Mouse (Mus musculus): ENCODE data around the gene Taf15. TPM values are rescaled to one million over a fixed set of nuclear protein-coding genes. Genes with fewer than 3 reads are reported as not detected.

The Taf15 gene
- polyA plus RNA-seq, 1 experiment from 2014 or later: 15.1 TPM

GRCm38 (mm10) chr11:83462711-83463244, 10.1 kb upstream of the Taf15 start, which contains the start of gene Mmp28:
Mmp28 (minus strand) TSS chr11:83463071.
- peak within 1 kb of the TSS; percentile 86 for H3K4me2 ChIP-seq
- no peak within 1 kb of the TSS; the same call in 1 of the 2 replicates for H3K27ac ChIP-seq (ENCODE audit: low read depth, low read length)
- H3K9me3 ChIP-seq (replicated peaks; ENCODE audit: control insufficient read depth, low read length): no peaks in the 10 kb centered on the region
- peaks cover 27% of the 10 kb centered on the region for H3K27me3 ChIP-seq (ENCODE audit: control insufficient read depth, insufficient read depth, low read length)
- ATAC-seq (replicated peaks; ENCODE audit: insufficient number of reproducible peaks, low FRiP score, low TSS enrichment): no peak
- H3K4me1 ChIP-seq (ENCODE audit: control insufficient read depth, insufficient read depth, low read length): peaks cover 23% of the 10 kb centered on the region
- peak within 1 kb of the TSS; percentile 65 for H3K4me3 ChIP-seq (ENCODE audit: low read depth, low read length)
- H3K36me3 ChIP-seq (ENCODE audit: control insufficient read depth, insufficient read depth, low read length): no peaks in the 10 kb centered on the region
- H3K9ac ChIP-seq (ENCODE audit: low read depth, low read length): peak within 1 kb of the TSS; percentile 77
- 0% methylated on average over 42 of the region's 42 CpGs for WGBS (ENCODE audit: insufficient replicate concordance)

GRCm38 (mm10) chr11:83465976-83466375, 6.9 kb upstream of the Taf15 start:
- Histone ChIP-seq H3K9ac (ENCODE audit: low read depth, low read length) (no peak overlapping the region), H3K27ac (ENCODE audit: low read depth, low read length) (no peak overlapping the region), H3K4me3 (ENCODE audit: low read depth, low read length) (no peak overlapping the region), H3K4me1 (ENCODE audit: control insufficient read depth, insufficient read depth, low read length) (peaks cover 26% of the 10 kb centered on the region), H3K4me2 (no peak overlapping the region), H3K27me3 (ENCODE audit: control insufficient read depth, insufficient read depth, low read length) (peaks cover 27% of the 10 kb centered on the region), H3K36me3 (ENCODE audit: control insufficient read depth, insufficient read depth, low read length) (no peaks in the 10 kb centered on the region), H3K9me3 (replicated peaks; ENCODE audit: control insufficient read depth, low read length) (no peaks in the 10 kb centered on the region)
- no peak for ATAC-seq (replicated peaks; ENCODE audit: insufficient number of reproducible peaks, low FRiP score, low TSS enrichment)
- 41% methylated on average over 2 of the region's 2 CpGs for WGBS (ENCODE audit: insufficient replicate concordance)

GRCm38 (mm10) chr11:83467120-83467652, 5.7 kb upstream of the Taf15 start:
- Histone ChIP-seq H3K36me3 (ENCODE audit: control insufficient read depth, insufficient read depth, low read length) (no peaks in the 10 kb centered on the region), H3K27ac (ENCODE audit: low read depth, low read length) (no peak overlapping the region), H3K4me3 (ENCODE audit: low read depth, low read length) (no peak overlapping the region), H3K27me3 (ENCODE audit: control insufficient read depth, insufficient read depth, low read length) (peaks cover 20% of the 10 kb centered on the region), H3K4me2 (peak overlapping the region; percentile 17; the same call in 1 of the 2 replicates), H3K9me3 (replicated peaks; ENCODE audit: control insufficient read depth, low read length) (no peaks in the 10 kb centered on the region), H3K4me1 (ENCODE audit: control insufficient read depth, insufficient read depth, low read length) (peaks cover 25% of the 10 kb centered on the region), H3K9ac (ENCODE audit: low read depth, low read length) (no peak overlapping the region)
- 23% methylated on average over 11 of the region's 11 CpGs for WGBS (ENCODE audit: insufficient replicate concordance)
- peak; percentile 68; the same call in 1 of the 2 replicates for ATAC-seq (replicated peaks; ENCODE audit: insufficient number of reproducible peaks, low FRiP score, low TSS enrichment)

- H3K9ac ChIP-seq (ENCODE audit: low read depth, low read length): no peak overlapping the region
- no peak overlapping the region for H3K4me3 ChIP-seq (ENCODE audit: low read depth, low read length)
- H3K27me3 ChIP-seq (ENCODE audit: control insufficient read depth, insufficient read depth, low read length): peaks cover 17% of the 10 kb centered on the region
- no peak overlapping the region for H3K27ac ChIP-seq (ENCODE audit: low read depth, low read length)
- H3K9me3 ChIP-seq (replicated peaks; ENCODE audit: control insufficient read depth, low read length): no peaks in the 10 kb centered on the region
- WGBS (ENCODE audit: insufficient replicate concordance): 93% methylated on average over 3 of the region's 3 CpGs
- H3K36me3 ChIP-seq (ENCODE audit: control insufficient read depth, insufficient read depth, low read length): no peaks in the 10 kb centered on the region
- no peak for ATAC-seq (replicated peaks; ENCODE audit: insufficient number of reproducible peaks, low FRiP score, low TSS enrichment)
- H3K4me1 ChIP-seq (ENCODE audit: control insufficient read depth, insufficient read depth, low read length): peaks cover 24% of the 10 kb centered on the region
- H3K4me2 ChIP-seq: no peak overlapping the region
These were observed 4.1 kb upstream of the Taf15 start for GRCm38 (mm10) chr11:83468765-83469164.

GRCm38 (mm10) chr11:83471766-83472165, 1.1 kb upstream of the Taf15 start:
- Histone ChIP-seq H3K9me3 (replicated peaks; ENCODE audit: control insufficient read depth, low read length) (no peaks in the 10 kb centered on the region), H3K27me3 (ENCODE audit: control insufficient read depth, insufficient read depth, low read length) (no peaks in the 10 kb centered on the region), H3K27ac (ENCODE audit: low read depth, low read length) (no peak overlapping the region), H3K4me1 (ENCODE audit: control insufficient read depth, insufficient read depth, low read length) (peaks cover 25% of the 10 kb centered on the region), H3K9ac (ENCODE audit: low read depth, low read length) (peak overlapping the region; percentile 90; the same call in 1 of the 2 replicates), H3K4me3 (ENCODE audit: low read depth, low read length) (peak overlapping the region; percentile 98), H3K4me2 (peak overlapping the region; percentile 94), H3K36me3 (ENCODE audit: control insufficient read depth, insufficient read depth, low read length) (0 out of 2 replicates have a peak, but pooled peaks cover 2% of the 10 kb centered on the region)
- no peak for ATAC-seq (replicated peaks; ENCODE audit: insufficient number of reproducible peaks, low FRiP score, low TSS enrichment)
- 75% methylated on average over 2 of the region's 2 CpGs for WGBS (ENCODE audit: insufficient replicate concordance)

- Histone ChIP-seq H3K4me2 (peak overlapping the region; percentile 94), H3K9ac (ENCODE audit: low read depth, low read length) (peak overlapping the region; percentile 90), H3K27ac (ENCODE audit: low read depth, low read length) (peak overlapping the region; percentile 91), H3K27me3 (ENCODE audit: control insufficient read depth, insufficient read depth, low read length) (no peaks in the 10 kb centered on the region), H3K4me1 (ENCODE audit: control insufficient read depth, insufficient read depth, low read length) (peaks cover 14% of the 10 kb centered on the region), H3K4me3 (ENCODE audit: low read depth, low read length) (peak overlapping the region; percentile 98), H3K9me3 (replicated peaks; ENCODE audit: control insufficient read depth, low read length) (no peaks in the 10 kb centered on the region), H3K36me3 (ENCODE audit: control insufficient read depth, insufficient read depth, low read length) (0 out of 2 replicates have a peak, but pooled peaks cover 4% of the 10 kb centered on the region)
- ATAC-seq (replicated peaks; ENCODE audit: insufficient number of reproducible peaks, low FRiP score, low TSS enrichment): peak; percentile 75
- under 1% methylated on average over 52 of the region's 52 CpGs for WGBS (ENCODE audit: insufficient replicate concordance)
These were observed 540 bp downstream of the Taf15 start for GRCm38 (mm10) chr11:83473235-83474016.

GRCm38 (mm10) chr11:83491488-83491887, 18.6 kb downstream of the Taf15 start:
- no peak for ATAC-seq (replicated peaks; ENCODE audit: insufficient number of reproducible peaks, low FRiP score, low TSS enrichment)
- no peak overlapping the region for H3K4me3 ChIP-seq (ENCODE audit: low read depth, low read length)
- H3K9ac ChIP-seq (ENCODE audit: low read depth, low read length): no peak overlapping the region
- H3K27me3 ChIP-seq (ENCODE audit: control insufficient read depth, insufficient read depth, low read length): no peaks in the 10 kb centered on the region
- no peak overlapping the region for H3K4me2 ChIP-seq
- H3K36me3 ChIP-seq (ENCODE audit: control insufficient read depth, insufficient read depth, low read length): peaks cover 15% of the 10 kb centered on the region
- no peaks in the 10 kb centered on the region for H3K4me1 ChIP-seq (ENCODE audit: control insufficient read depth, insufficient read depth, low read length)
- no peaks in the 10 kb centered on the region for H3K9me3 ChIP-seq (replicated peaks; ENCODE audit: control insufficient read depth, low read length)
- WGBS (ENCODE audit: insufficient replicate concordance): 85% methylated on average over 4 of the region's 4 CpGs
- H3K27ac ChIP-seq (ENCODE audit: low read depth, low read length): no peak overlapping the region

GRCm38 (mm10) chr11:83495571-83495970, 22.7 kb downstream of the Taf15 start:
- no peak for ATAC-seq (replicated peaks; ENCODE audit: insufficient number of reproducible peaks, low FRiP score, low TSS enrichment)
- Histone ChIP-seq H3K9me3 (replicated peaks; ENCODE audit: control insufficient read depth, low read length) (no peaks in the 10 kb centered on the region), H3K4me3 (ENCODE audit: low read depth, low read length) (no peak overlapping the region), H3K9ac (ENCODE audit: low read depth, low read length) (no peak overlapping the region), H3K27ac (ENCODE audit: low read depth, low read length) (no peak overlapping the region), H3K36me3 (ENCODE audit: control insufficient read depth, insufficient read depth, low read length) (peaks cover 7% of the 10 kb centered on the region), H3K27me3 (ENCODE audit: control insufficient read depth, insufficient read depth, low read length) (no peaks in the 10 kb centered on the region), H3K4me1 (ENCODE audit: control insufficient read depth, insufficient read depth, low read length) (no peaks in the 10 kb centered on the region), H3K4me2 (no peak overlapping the region)
- WGBS (ENCODE audit: insufficient replicate concordance): 83% methylated on average over 2 of the region's 2 CpGs
